Mouse (Mus musculus): Measurements from ENCODE around the gene Eif4e. TPM values are rescaled to one million over a fixed set of nuclear protein-coding genes. Genes with fewer than 3 reads are reported as not detected.

Gene Eif4e
- polyA plus RNA-seq, 1 experiment from 2014 or later = 313 TPM

- under 1% methylated on average over 73 of the region's 85 CpGs for WGBS
- H3K27me3 ChIP-seq = peaks cover 3% of the 10 kb centered on the region; the same call in 1 of the 2 replicates
- peak overlapping the region; percentile 99 for H3K4me3 ChIP-seq
- H3K36me3 ChIP-seq = no peaks in the 10 kb centered on the region
- peak; percentile 93 for ATAC-seq (ENCODE audit: low FRiP score)
- no peaks in the 10 kb centered on the region for H3K9me3 ChIP-seq (replicated peaks)
- peaks cover 26% of the 10 kb centered on the region for H3K4me1 ChIP-seq
- peak overlapping the region; percentile 99 for H3K27ac ChIP-seq
- peak overlapping the region; percentile 98 for H3K9ac ChIP-seq
- H3K4me2 ChIP-seq (replicated peaks) = peak overlapping the region; percentile 64
These were observed 1.1 kb downstream of the Eif4e start for GRCm38 (mm10) chr3:138526916-138527666.

- Histone ChIP-seq H3K4me2 (replicated peaks) (peak overlapping the region; percentile 64), H3K27ac (peak overlapping the region; percentile 99), H3K27me3 (peaks cover 3% of the 10 kb centered on the region; the same call in 1 of the 2 replicates), H3K9me3 (replicated peaks) (no peaks in the 10 kb centered on the region), H3K36me3 (no peaks in the 10 kb centered on the region), H3K4me3 (peak overlapping the region; percentile 99), H3K9ac (peak overlapping the region; percentile 98), H3K4me1 (peaks cover 26% of the 10 kb centered on the region)
- 0% methylated on average over 29 of the region's 64 CpGs for WGBS
- peak; percentile 78 for ATAC-seq (ENCODE audit: low FRiP score)
These were observed 1.8 kb downstream of the Eif4e start for GRCm38 (mm10) chr3:138527667-138528231.

- peaks cover 3% of the 10 kb centered on the region; the same call in 1 of the 2 replicates for H3K27me3 ChIP-seq
- 3% methylated on average over 16 of the region's 16 CpGs for WGBS
- H3K4me3 ChIP-seq = peak overlapping the region; percentile 99
- peaks cover 26% of the 10 kb centered on the region for H3K4me1 ChIP-seq
- H3K4me2 ChIP-seq (replicated peaks) = peak overlapping the region; percentile 64
- no peaks in the 10 kb centered on the region for H3K9me3 ChIP-seq (replicated peaks)
- no peaks in the 10 kb centered on the region for H3K36me3 ChIP-seq
- peak overlapping the region; percentile 98 for H3K9ac ChIP-seq
- peak overlapping the region; percentile 99 for H3K27ac ChIP-seq
- no peak for ATAC-seq (ENCODE audit: low FRiP score)
These were observed 2.3 kb downstream of the Eif4e start for GRCm38 (mm10) chr3:138528265-138528664.

- H3K36me3 ChIP-seq = 0 out of 2 replicates have a peak, but pooled peaks cover 3% of the 10 kb centered on the region
- 84% methylated on average over 8 of the region's 8 CpGs for WGBS
- H3K4me1 ChIP-seq = peaks cover 26% of the 10 kb centered on the region
- H3K27me3 ChIP-seq = peaks cover under 1% of the 10 kb centered on the region; the same call in 1 of the 2 replicates
- H3K4me3 ChIP-seq = no peak overlapping the region
- ATAC-seq (ENCODE audit: low FRiP score) = no peak
- H3K27ac ChIP-seq = no peak overlapping the region
- no peaks in the 10 kb centered on the region for H3K9me3 ChIP-seq (replicated peaks)
- no peak overlapping the region for H3K9ac ChIP-seq
- no peak overlapping the region for H3K4me2 ChIP-seq (replicated peaks)
These were observed 4.8 kb downstream of the Eif4e start for GRCm38 (mm10) chr3:138530578-138531478.

- ATAC-seq (ENCODE audit: low FRiP score) = no peak
- WGBS = 58% methylated on average over 12 of the region's 12 CpGs
- Histone ChIP-seq H3K27ac (no peak overlapping the region), H3K36me3 (0 out of 2 replicates have a peak, but pooled peaks cover 3% of the 10 kb centered on the region), H3K9ac (no peak overlapping the region), H3K9me3 (replicated peaks) (no peaks in the 10 kb centered on the region; the same call in 1 of the 2 replicates), H3K4me1 (peaks cover 21% of the 10 kb centered on the region), H3K4me3 (no peak overlapping the region), H3K4me2 (replicated peaks) (no peak overlapping the region), H3K27me3 (no peaks in the 10 kb centered on the region)
These were observed 5.7 kb downstream of the Eif4e start for GRCm38 (mm10) chr3:138531479-138532181.

- 0 out of 2 replicates have a peak, but pooled peaks cover 3% of the 10 kb centered on the region for H3K36me3 ChIP-seq
- ATAC-seq (ENCODE audit: low FRiP score) = no peak
- H3K4me3 ChIP-seq = no peak overlapping the region
- no peak overlapping the region for H3K4me2 ChIP-seq (replicated peaks)
- peaks cover 21% of the 10 kb centered on the region for H3K4me1 ChIP-seq
- 80% methylated on average over 2 of the region's 2 CpGs for WGBS
- no peaks in the 10 kb centered on the region; the same call in 1 of the 2 replicates for H3K9me3 ChIP-seq (replicated peaks)
- no peaks in the 10 kb centered on the region for H3K27me3 ChIP-seq
- H3K9ac ChIP-seq = no peak overlapping the region
- H3K27ac ChIP-seq = no peak overlapping the region; the same call in 1 of the 2 replicates
These were observed 6.8 kb downstream of the Eif4e start for GRCm38 (mm10) chr3:138532764-138533163.

- Histone ChIP-seq H3K27ac (no peak overlapping the region), H3K4me3 (no peak overlapping the region), H3K4me2 (replicated peaks) (no peak overlapping the region), H3K36me3 (0 out of 2 replicates have a peak, but pooled peaks cover 3% of the 10 kb centered on the region), H3K9ac (no peak overlapping the region), H3K27me3 (no peaks in the 10 kb centered on the region), H3K9me3 (replicated peaks) (no peaks in the 10 kb centered on the region; the same call in 1 of the 2 replicates), H3K4me1 (peaks cover 4% of the 10 kb centered on the region)
- ATAC-seq (ENCODE audit: low FRiP score) = no peak
- 93% methylated on average over 2 of the region's 2 CpGs for WGBS
These were observed 10.1 kb downstream of the Eif4e start for GRCm38 (mm10) chr3:138536031-138536430.

GRCm38 (mm10) chr3:138542621-138543020, 16.6 kb downstream of the Eif4e start:
- Histone ChIP-seq H3K4me3 (no peak overlapping the region), H3K27me3 (no peaks in the 10 kb centered on the region), H3K27ac (no peak overlapping the region), H3K9me3 (replicated peaks) (no peaks in the 10 kb centered on the region), H3K9ac (no peak overlapping the region), H3K36me3 (no peaks in the 10 kb centered on the region), H3K4me2 (replicated peaks) (no peak overlapping the region), H3K4me1 (no peaks in the 10 kb centered on the region; the same call in 1 of the 2 replicates)
- WGBS = 64% methylated on average over 3 of the region's 3 CpGs
- no peak for ATAC-seq (ENCODE audit: low FRiP score)

- no peak overlapping the region for H3K27ac ChIP-seq
- no peaks in the 10 kb centered on the region for H3K36me3 ChIP-seq
- no peak overlapping the region for H3K4me3 ChIP-seq
- ATAC-seq (ENCODE audit: low FRiP score) = no peak
- no peak overlapping the region for H3K9ac ChIP-seq
- no peaks in the 10 kb centered on the region for H3K27me3 ChIP-seq
- WGBS = 82% methylated on average over 4 of the region's 4 CpGs
- H3K4me1 ChIP-seq = no peaks in the 10 kb centered on the region; the same call in 1 of the 2 replicates
- H3K9me3 ChIP-seq (replicated peaks) = no peaks in the 10 kb centered on the region
- H3K4me2 ChIP-seq (replicated peaks) = no peak overlapping the region
These were observed 18.1 kb downstream of the Eif4e start for GRCm38 (mm10) chr3:138544117-138544516.

- WGBS = 94% methylated on average over 2 of the region's 2 CpGs
- Histone ChIP-seq H3K4me2 (replicated peaks) (no peak overlapping the region), H3K27me3 (no peaks in the 10 kb centered on the region), H3K4me3 (no peak overlapping the region), H3K27ac (no peak overlapping the region), H3K36me3 (peaks cover 18% of the 10 kb centered on the region), H3K4me1 (no peaks in the 10 kb centered on the region), H3K9me3 (replicated peaks) (no peaks in the 10 kb centered on the region), H3K9ac (no peak overlapping the region)
- no peak for ATAC-seq (ENCODE audit: low FRiP score)
These were observed 20.7 kb downstream of the Eif4e start for GRCm38 (mm10) chr3:138546678-138547077.

GRCm38 (mm10) chr3:138549045-138549444, 23.1 kb downstream of the Eif4e start:
- Histone ChIP-seq H3K36me3 (peaks cover 22% of the 10 kb centered on the region), H3K27me3 (no peaks in the 10 kb centered on the region), H3K9ac (no peak overlapping the region), H3K4me3 (no peak overlapping the region), H3K4me2 (replicated peaks) (no peak overlapping the region), H3K9me3 (replicated peaks) (no peaks in the 10 kb centered on the region), H3K27ac (no peak overlapping the region), H3K4me1 (no peaks in the 10 kb centered on the region)
- 80% methylated on average over 4 of the region's 4 CpGs for WGBS
- no peak for ATAC-seq (ENCODE audit: low FRiP score)
